Mouse (Mus musculus): ENCODE measurements at regions not wholly inside any gene's neighbourhood (a gene's known extent, or its start where the extent isn't known, plus 50 kb on each side); places are given as distances from the start of the nearest gene placed in this dataset.
A peak's percentile ranks its signal among the peaks of the same experiment; 100 is the strongest.
"Not testable (repeated sequence)": the region's sequence is repeated elsewhere in the genome, so short reads cannot be mapped to it uniquely, and the experiment has no call there.

DNA sequence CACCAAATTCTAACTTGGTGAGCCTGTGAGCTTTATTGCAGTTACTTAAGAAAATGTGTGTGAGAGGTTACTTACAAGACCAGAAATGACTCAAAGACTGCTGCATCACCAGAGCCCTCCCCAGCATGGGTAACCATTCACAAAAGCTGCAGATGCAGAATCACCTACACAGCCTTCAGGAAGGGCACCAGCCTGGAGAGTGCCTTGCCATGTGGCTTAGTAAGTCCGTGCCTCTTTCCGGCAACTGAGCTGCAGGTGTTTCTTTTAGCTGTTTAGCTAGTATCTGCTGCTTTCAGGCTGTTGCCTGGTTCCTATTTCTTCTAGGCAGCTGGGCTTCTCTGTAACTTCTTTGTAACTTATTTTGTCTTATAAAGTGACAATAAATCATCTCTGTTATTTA lies 213.2 kb upstream of the Stxbp6 start:
- Histone ChIP-seq H3K9ac (ENCODE audit: low read depth, low read length) (no peak overlapping the region), H3K4me1 (replicated peaks; ENCODE audit: control insufficient read depth, insufficient read depth, low read length) (no peaks in the 10 kb centered on the region), H3K4me3 (ENCODE audit: low read depth, low read length) (no peak overlapping the region), H3K27me3 (replicated peaks; ENCODE audit: control insufficient read depth, insufficient read depth, low read length) (no peaks in the 10 kb centered on the region), H3K27ac (ENCODE audit: low read depth, low read length) (no peak overlapping the region), H3K9me3 (ENCODE audit: control insufficient read depth) (no peaks in the 10 kb centered on the region), H3K36me3 (ENCODE audit: control insufficient read depth, insufficient read depth) (no peaks in the 10 kb centered on the region), H3K4me2 (replicated peaks; ENCODE audit: low read depth) (no peak overlapping the region)
- WGBS: 46% methylated on average over 2 of the region's 2 CpGs
- no peak for TF ChIP-seq CTCF (IDR thresholded peaks at IDR 0.05; ENCODE audit: low read depth)
- ATAC-seq: no peak

DNA sequence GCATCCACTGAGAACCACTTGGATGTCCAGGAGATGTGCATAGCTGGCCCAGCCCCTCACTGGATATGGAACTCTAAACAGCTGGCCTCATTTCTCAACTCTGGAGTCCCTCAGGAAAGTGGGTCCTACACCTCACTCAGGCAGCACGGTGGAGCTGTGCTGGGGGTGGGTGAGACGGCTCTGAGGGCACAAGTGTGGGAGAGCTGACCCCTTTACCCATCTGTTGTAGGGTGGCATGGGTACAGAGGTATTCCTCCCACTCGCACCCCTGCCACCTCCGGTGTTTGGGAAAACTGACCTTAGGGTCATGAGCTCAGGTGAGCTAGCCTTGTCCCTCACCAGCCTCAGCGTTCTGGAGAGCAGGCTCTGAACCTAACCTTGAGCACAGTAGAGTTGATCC lies 181.8 kb upstream of the Stxbp6 start:
- H3K4me1 ChIP-seq (replicated peaks; ENCODE audit: control insufficient read depth, insufficient read depth, low read length): no peaks in the 10 kb centered on the region
- no peak for ATAC-seq
- H3K9ac ChIP-seq (ENCODE audit: low read depth, low read length): no peak overlapping the region
- no peak overlapping the region for H3K4me2 ChIP-seq (replicated peaks; ENCODE audit: low read depth)
- no peak for TF ChIP-seq CTCF (IDR thresholded peaks at IDR 0.05; ENCODE audit: low read depth)
- H3K4me3 ChIP-seq (ENCODE audit: low read depth, low read length): no peak overlapping the region
- no peaks in the 10 kb centered on the region for H3K36me3 ChIP-seq (ENCODE audit: control insufficient read depth, insufficient read depth)
- H3K27me3 ChIP-seq (replicated peaks; ENCODE audit: control insufficient read depth, insufficient read depth, low read length): no peaks in the 10 kb centered on the region
- 93% methylated on average over 5 of the region's 5 CpGs for WGBS
- H3K9me3 ChIP-seq (ENCODE audit: control insufficient read depth): no peaks in the 10 kb centered on the region
- no peak overlapping the region for H3K27ac ChIP-seq (ENCODE audit: low read depth, low read length)

DNA sequence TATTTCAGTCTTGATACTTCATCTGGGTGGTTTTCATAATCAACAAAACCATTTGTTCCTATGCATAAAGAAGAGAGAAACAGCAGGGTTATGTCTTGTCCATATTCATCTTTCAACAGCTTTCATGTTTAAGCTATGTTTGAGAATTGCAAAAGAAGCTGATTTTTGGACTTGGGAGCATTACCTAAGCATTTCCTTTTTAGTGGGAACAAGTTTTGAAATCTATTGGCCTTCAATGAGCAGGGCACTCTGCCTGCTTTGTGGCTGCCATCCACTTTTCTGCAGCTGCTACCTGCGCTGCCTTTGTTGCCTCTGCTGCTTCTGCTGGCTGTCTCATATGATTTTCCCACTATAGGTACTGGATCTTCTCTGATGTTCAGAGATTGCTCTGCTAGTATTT lies 136.6 kb upstream of the Stxbp6 start:
- Histone ChIP-seq H3K27me3 (replicated peaks; ENCODE audit: control insufficient read depth, insufficient read depth, low read length) (no peaks in the 10 kb centered on the region), H3K27ac (ENCODE audit: low read depth, low read length) (no peak overlapping the region), H3K4me2 (replicated peaks; ENCODE audit: low read depth) (no peak overlapping the region), H3K4me1 (replicated peaks; ENCODE audit: control insufficient read depth, insufficient read depth, low read length) (no peaks in the 10 kb centered on the region), H3K4me3 (ENCODE audit: low read depth, low read length) (no peak overlapping the region), H3K36me3 (ENCODE audit: control insufficient read depth, insufficient read depth) (no peaks in the 10 kb centered on the region), H3K9ac (ENCODE audit: low read depth, low read length) (no peak overlapping the region), H3K9me3 (ENCODE audit: control insufficient read depth) (no peaks in the 10 kb centered on the region)
- no peak for TF ChIP-seq CTCF (IDR thresholded peaks at IDR 0.05; ENCODE audit: low read depth)
- 91% methylated on average over 1 of the region's 1 CpGs for WGBS
- no peak for ATAC-seq

DNA sequence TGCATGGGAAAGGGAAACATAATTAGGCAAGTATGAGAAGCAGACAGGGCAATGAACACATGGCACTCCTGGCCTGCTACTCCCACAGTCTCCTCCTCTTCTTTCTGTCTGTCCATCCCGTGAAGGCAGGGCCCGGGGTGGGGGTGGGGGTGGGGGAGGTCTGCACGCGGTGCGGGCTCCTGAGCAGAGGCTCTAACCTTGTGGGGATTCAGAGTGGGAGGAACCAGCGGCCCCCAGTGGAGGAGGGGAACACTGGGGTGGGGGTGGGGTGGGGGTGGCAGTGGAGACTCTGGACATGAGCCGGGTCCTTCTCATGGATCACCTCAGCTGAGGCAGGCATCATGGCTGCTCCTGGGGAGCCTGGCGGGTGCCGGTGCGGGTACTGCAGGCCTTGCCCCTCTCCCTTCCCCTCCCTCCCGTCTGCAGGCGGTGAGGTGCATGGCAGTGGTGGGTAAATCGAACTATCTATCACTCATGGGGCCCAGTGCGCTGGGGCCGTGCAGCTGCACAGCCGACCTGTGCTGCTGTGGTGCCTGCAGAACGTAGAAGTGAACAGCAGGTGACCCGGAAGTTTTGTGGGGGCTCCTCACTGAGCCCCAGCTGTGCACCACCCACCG lies 120.9 kb upstream of the Stxbp6 start:
- 76% methylated on average over 19 of the region's 19 CpGs for WGBS
- 0 out of 2 replicates have a peak, but pooled peaks have one; percentile 13 for ATAC-seq
- TF ChIP-seq CTCF (IDR thresholded peaks at IDR 0.05; ENCODE audit: low read depth): no peak
- H3K4me1 ChIP-seq (replicated peaks; ENCODE audit: control insufficient read depth, insufficient read depth, low read length): no peaks in the 10 kb centered on the region
- H3K9me3 ChIP-seq (ENCODE audit: control insufficient read depth): no peaks in the 10 kb centered on the region
- no peak overlapping the region for H3K27ac ChIP-seq (ENCODE audit: low read depth, low read length)
- H3K36me3 ChIP-seq (ENCODE audit: control insufficient read depth, insufficient read depth): no peaks in the 10 kb centered on the region
- no peak overlapping the region for H3K4me3 ChIP-seq (ENCODE audit: low read depth, low read length)
- H3K4me2 ChIP-seq (replicated peaks; ENCODE audit: low read depth): no peak overlapping the region
- H3K27me3 ChIP-seq (replicated peaks; ENCODE audit: control insufficient read depth, insufficient read depth, low read length): no peaks in the 10 kb centered on the region
- H3K9ac ChIP-seq (ENCODE audit: low read depth, low read length): no peak overlapping the region

DNA sequence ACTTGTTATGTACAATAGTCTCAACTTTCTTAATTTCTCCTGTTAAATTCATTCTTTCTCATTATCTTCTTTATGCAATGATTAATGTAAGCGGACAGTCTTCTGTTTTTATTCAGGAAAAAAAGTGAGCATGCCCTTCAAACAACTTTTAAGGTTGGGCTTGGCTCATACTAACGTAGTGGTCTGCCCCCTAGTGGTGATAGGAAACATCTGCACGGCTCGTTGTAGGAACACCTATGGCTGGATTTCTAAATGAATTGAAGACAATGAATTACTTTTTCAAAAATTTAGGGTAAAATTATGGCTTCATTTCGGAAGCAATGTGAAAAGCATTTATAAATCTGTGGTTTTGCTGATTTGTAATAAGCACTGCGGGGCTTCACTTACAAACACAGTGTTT lies 112.6 kb upstream of the Stxbp6 start:
- WGBS: 16% methylated on average over 6 of the region's 6 CpGs

DNA sequence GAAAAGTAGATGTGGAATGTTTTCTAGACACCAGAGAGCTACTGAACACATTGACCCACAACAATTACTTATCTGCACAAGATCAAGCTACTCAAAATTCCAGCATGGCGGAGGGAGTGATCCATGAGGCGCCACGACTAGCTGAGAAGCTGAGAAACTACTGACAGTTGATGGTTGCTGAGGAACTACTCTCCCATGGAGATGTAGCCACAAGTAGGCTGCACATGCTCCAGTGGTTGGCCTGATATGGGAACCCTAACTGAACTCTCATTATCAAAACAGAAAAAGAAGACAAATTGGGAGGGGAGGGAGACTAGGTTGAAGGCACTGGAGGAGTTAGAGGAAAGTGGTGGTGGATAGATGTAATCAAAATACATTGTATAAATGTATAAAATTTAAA lies 110.0 kb upstream of the Stxbp6 start:
- Histone ChIP-seq H3K9me3 (ENCODE audit: control insufficient read depth) (no peaks in the 10 kb centered on the region), H3K4me2 (replicated peaks; ENCODE audit: low read depth) (no peak overlapping the region), H3K4me1 (replicated peaks; ENCODE audit: control insufficient read depth, insufficient read depth, low read length) (no peaks in the 10 kb centered on the region), H3K27ac (ENCODE audit: low read depth, low read length) (no peak overlapping the region), H3K4me3 (ENCODE audit: low read depth, low read length) (no peak overlapping the region), H3K36me3 (ENCODE audit: control insufficient read depth, insufficient read depth) (no peaks in the 10 kb centered on the region), H3K9ac (ENCODE audit: low read depth, low read length) (no peak overlapping the region), H3K27me3 (replicated peaks; ENCODE audit: control insufficient read depth, insufficient read depth, low read length) (no peaks in the 10 kb centered on the region)
- no peak for ATAC-seq
- WGBS: 83% methylated on average over 3 of the region's 3 CpGs
- TF ChIP-seq CTCF (IDR thresholded peaks at IDR 0.05; ENCODE audit: low read depth): no peak

More for the DNA sequence above, 112.6 kb upstream of the Stxbp6 start:
- Histone ChIP-seq H3K9ac (ENCODE audit: low read depth, low read length) (no peak overlapping the region), H3K4me2 (replicated peaks; ENCODE audit: low read depth) (no peak overlapping the region), H3K27me3 (replicated peaks; ENCODE audit: control insufficient read depth, insufficient read depth, low read length) (no peaks in the 10 kb centered on the region), H3K9me3 (ENCODE audit: control insufficient read depth) (no peaks in the 10 kb centered on the region), H3K36me3 (ENCODE audit: control insufficient read depth, insufficient read depth) (no peaks in the 10 kb centered on the region), H3K27ac (ENCODE audit: low read depth, low read length) (no peak overlapping the region), H3K4me1 (replicated peaks; ENCODE audit: control insufficient read depth, insufficient read depth, low read length) (no peaks in the 10 kb centered on the region), H3K4me3 (ENCODE audit: low read depth, low read length) (no peak overlapping the region)
- peak; percentile 82 for TF ChIP-seq CTCF (IDR thresholded peaks at IDR 0.05; ENCODE audit: low read depth)
- no peak for ATAC-seq

DNA sequence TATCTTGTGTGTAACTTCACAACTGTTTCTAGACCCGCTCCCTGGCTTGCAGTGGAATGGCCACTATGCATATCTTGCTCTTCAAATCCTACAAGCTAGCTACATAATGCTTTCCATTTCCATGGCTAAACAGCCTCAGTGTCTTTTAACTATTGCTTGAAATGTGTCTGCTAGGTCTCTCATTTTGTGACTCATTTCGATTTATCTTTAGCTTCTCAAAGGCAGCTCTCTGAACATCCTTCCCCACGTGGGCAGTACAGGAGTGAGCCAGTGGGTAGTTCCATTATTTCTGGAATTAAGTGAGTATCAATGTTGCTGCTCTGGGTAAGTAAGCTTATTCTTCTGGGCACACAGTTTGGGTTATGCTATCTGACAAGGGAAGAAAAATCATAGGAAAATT lies 102.9 kb upstream of the Stxbp6 start:
- H3K4me1 ChIP-seq (replicated peaks; ENCODE audit: control insufficient read depth, insufficient read depth, low read length): no peaks in the 10 kb centered on the region
- WGBS: 80% methylated on average over 3 of the region's 3 CpGs
- ATAC-seq: no peak
- H3K4me3 ChIP-seq (ENCODE audit: low read depth, low read length): no peak overlapping the region
- H3K4me2 ChIP-seq (replicated peaks; ENCODE audit: low read depth): no peak overlapping the region
- no peaks in the 10 kb centered on the region for H3K9me3 ChIP-seq (ENCODE audit: control insufficient read depth)
- no peak for TF ChIP-seq CTCF (IDR thresholded peaks at IDR 0.05; ENCODE audit: low read depth)
- H3K9ac ChIP-seq (ENCODE audit: low read depth, low read length): no peak overlapping the region
- no peak overlapping the region for H3K27ac ChIP-seq (ENCODE audit: low read depth, low read length)
- H3K36me3 ChIP-seq (ENCODE audit: control insufficient read depth, insufficient read depth): no peaks in the 10 kb centered on the region
- no peaks in the 10 kb centered on the region for H3K27me3 ChIP-seq (replicated peaks; ENCODE audit: control insufficient read depth, insufficient read depth, low read length)

DNA sequence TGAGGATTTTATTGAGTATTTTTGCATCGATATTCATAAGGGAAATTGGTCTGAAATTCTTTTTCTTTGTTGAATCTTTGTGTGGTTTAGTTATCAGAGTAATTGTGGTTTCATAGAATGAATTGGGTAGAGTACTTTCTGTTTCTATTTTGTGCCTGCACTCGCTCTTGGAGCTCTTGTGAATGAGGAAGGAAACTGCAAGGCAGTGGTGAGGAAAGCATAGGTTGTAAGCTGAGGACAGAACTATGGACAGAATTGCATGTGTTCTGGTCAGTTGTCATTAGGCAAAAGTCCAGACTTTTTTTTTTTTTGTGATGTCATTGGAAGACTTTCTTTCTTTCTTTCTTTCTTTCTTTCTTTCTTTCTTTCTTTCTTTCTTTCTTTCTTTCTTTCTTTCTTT lies 100.8 kb upstream of the Stxbp6 start:
- H3K27me3 ChIP-seq (replicated peaks; ENCODE audit: control insufficient read depth, insufficient read depth, low read length); ATAC-seq; H3K27ac ChIP-seq (ENCODE audit: low read depth, low read length); H3K4me2 ChIP-seq (replicated peaks; ENCODE audit: low read depth); H3K36me3 ChIP-seq (ENCODE audit: control insufficient read depth, insufficient read depth); H3K9ac ChIP-seq (ENCODE audit: low read depth, low read length); H3K4me1 ChIP-seq (replicated peaks; ENCODE audit: control insufficient read depth, insufficient read depth, low read length); H3K4me3 ChIP-seq (ENCODE audit: low read depth, low read length); H3K9me3 ChIP-seq (ENCODE audit: control insufficient read depth): not testable (repeated sequence)
- 95% methylated on average over 2 of the region's 2 CpGs for WGBS
